Mouse (Mus musculus): Measurements from ENCODE around the gene Gm438. TPM values are rescaled to one million over a fixed set of nuclear protein-coding genes. Genes with fewer than 3 reads are reported as not detected.
A peak's percentile ranks its signal among the peaks of the same experiment; 100 is the strongest.
"Not testable (repeated sequence)": the region's sequence is repeated elsewhere in the genome, so short reads cannot be mapped to it uniquely, and the experiment has no call there.

Gm438 gene
- not detected for total RNA-seq (2021)
- long read RNA-seq, experiment 1, result 0 reads
- long read RNA-seq, experiment 2, result 0 reads

- no peak for DNase-seq (ENCODE audit: low spot score in 2 of 2)
- intact Hi-C loops (cut with DNase I), result loop anchor here (5.0 kb wide), 1 partner anchor 81 kb away; no protein-coding TSS in a partner anchor
Measured at GRCm38 (mm10) chr4:144786483-144786882, at the start of gene Gm438. Gene Gm438 (minus strand): TSS chr4:144786583.

- intact Hi-C loops (cut with DNase I), result no loop called here
- no peak for DNase-seq (ENCODE audit: low spot score in 2 of 2)
Measured at GRCm38 (mm10) chr4:144824706-144825105, 38.3 kb upstream of the Gm438 start.

- DNase-seq (ENCODE audit: low spot score in 2 of 2), result no peak
- intact Hi-C loops (cut with DNase I), result no loop called here
Measured at GRCm38 (mm10) chr4:144823996-144824395, 37.6 kb upstream of the Gm438 start.

- DNase-seq (ENCODE audit: low spot score in 2 of 2); intact Hi-C loops (cut with DNase I): not testable (repeated sequence)
Measured at GRCm38 (mm10) chr4:144807135-144807534, 20.8 kb upstream of the Gm438 start.

- DNase-seq (ENCODE audit: low spot score in 2 of 2), result no peak
- intact Hi-C loops (cut with DNase I), result no loop called here
Measured at GRCm38 (mm10) chr4:144803633-144804032, 17.2 kb upstream of the Gm438 start.

GRCm38 (mm10) chr4:144790141-144790540 is 3.8 kb upstream of the Gm438 start:
- DNase-seq (ENCODE audit: low spot score in 2 of 2), result no peak
- intact Hi-C loops (cut with DNase I), result no loop called here

- DNase-seq (ENCODE audit: low spot score in 2 of 2), result no peak
- intact Hi-C loops (cut with DNase I), result no loop called here
Measured at GRCm38 (mm10) chr4:144782476-144783197, 3.7 kb downstream of the Gm438 start.

GRCm38 (mm10) chr4:144765722-144766121 is 20.7 kb downstream of the Gm438 start:
- intact Hi-C loops (cut with DNase I), result loop anchor here (2.0 to 10.0 kb wide), 3 partner anchors 107 to 529 kb away; no protein-coding TSS in a partner anchor

GRCm38 (mm10) chr4:144749139-144749538 is 37.2 kb downstream of the Gm438 start:
- no peak for DNase-seq (ENCODE audit: low spot score in 2 of 2)
- intact Hi-C loops (cut with DNase I), result no loop called here

More at GRCm38 (mm10) chr4:144765722-144766121, 20.7 kb downstream of the Gm438 start:
- DNase-seq (ENCODE audit: low spot score in 2 of 2), result peak; percentile 63 to 67

Other genes starting within 250 kb of the Gm438 start
- gene Gm13124, start 221.4 kb downstream of the Gm438 start, total RNA-seq (2021), result not detected
- not detected for gene Aadacl4, start 172.9 kb downstream of the Gm438 start, total RNA-seq (2021)
- not detected for gene Gm436, start 100.2 kb downstream of the Gm438 start, total RNA-seq (2021)
- not detected for gene Gm13178, start 65.2 kb downstream of the Gm438 start, total RNA-seq (2021)
- 10 to 100 TPM; 22.2 TPM for gene Dhrs3, start 106.2 kb upstream of the Gm438 start, total RNA-seq (2021)